Mouse (Mus musculus) erythroblast, embryonic 14.5 days (primary cell): Measurements from ENCODE around the gene Crocc2.

ENCODE experiments used
- GATA1 ChIP-seq: IDR thresholded peaks from 2 replicates; pipeline ENCODE4 v1.6.1; 2012; ENCODE audit warnings: low read length, inconsistent platforms, mixed read lengths
- TAL1 ChIP-seq: IDR thresholded peaks from 3 replicates; pipeline ENCODE4 v1.6.1; 2012; ENCODE audit warnings: low read length, inconsistent platforms, mixed read lengths

GRCm38 (mm10) chr1:93125256-93125655 lies 43.3 kb upstream of the Crocc2 start:
- no peak for TF ChIP-seq GATA1
- no peak for TF ChIP-seq TAL1
